Mouse (Mus musculus): ENCODE measurements around the gene Spx. TPM values are rescaled to one million over a fixed set of nuclear protein-coding genes. Genes with fewer than 3 reads are reported as not detected.

Spx gene
- polyA plus RNA-seq, 1 experiment from 2014 or later, result 1.0 TPM

DNA sequence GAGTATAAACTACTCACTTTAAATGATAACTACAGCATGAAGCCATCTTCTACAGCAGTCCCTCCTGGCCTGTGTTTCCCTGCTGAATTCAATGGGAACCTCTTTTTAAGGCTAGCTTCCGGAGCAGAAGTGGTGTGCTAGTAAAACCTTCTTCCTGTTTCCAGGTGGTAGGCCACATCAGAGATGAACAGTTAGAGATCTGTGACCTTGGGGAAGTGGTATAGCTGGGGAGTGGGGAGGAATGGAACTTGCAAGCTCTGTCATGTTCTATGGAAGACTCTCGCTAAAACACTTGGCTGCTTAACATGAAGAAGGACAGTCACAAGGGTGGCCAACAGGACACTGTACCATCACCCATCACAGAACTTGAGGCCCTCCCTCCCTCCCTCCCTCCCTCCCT is 40.1 kb downstream of the Spx start:
- Histone ChIP-seq H3K9me3 (no peaks in the 10 kb centered on the region), H3K27ac (no peak overlapping the region), H3K4me2 (replicated peaks) (no peak overlapping the region), H3K4me1 (0 out of 2 replicates have a peak, but pooled peaks cover 2% of the 10 kb centered on the region), H3K9ac (no peak overlapping the region), H3K36me3 (no peaks in the 10 kb centered on the region), H3K4me3 (no peak overlapping the region), H3K27me3 (no peaks in the 10 kb centered on the region)
- no peak for ATAC-seq (ENCODE audit: low FRiP score, low read depth)
- WGBS, result 81% methylated on average over 2 of the region's 2 CpGs

- peaks cover 4% of the 10 kb centered on the region; the same call in 1 of the 2 replicates for H3K27me3 ChIP-seq
- 67% methylated on average over 7 of the region's 7 CpGs for WGBS
- H3K4me1 ChIP-seq, result 0 out of 2 replicates have a peak, but pooled peaks cover 2% of the 10 kb centered on the region
- no peaks in the 10 kb centered on the region for H3K9me3 ChIP-seq
- H3K4me2 ChIP-seq (replicated peaks), result no peak overlapping the region
- no peak overlapping the region for H3K9ac ChIP-seq
- no peak overlapping the region for H3K27ac ChIP-seq
- ATAC-seq (ENCODE audit: low FRiP score, low read depth), result no peak
- H3K36me3 ChIP-seq, result no peaks in the 10 kb centered on the region
- no peak overlapping the region for H3K4me3 ChIP-seq
Measured at GRCm38 (mm10) chr6:142455314-142455996, 42.2 kb downstream of the Spx start.

DNA sequence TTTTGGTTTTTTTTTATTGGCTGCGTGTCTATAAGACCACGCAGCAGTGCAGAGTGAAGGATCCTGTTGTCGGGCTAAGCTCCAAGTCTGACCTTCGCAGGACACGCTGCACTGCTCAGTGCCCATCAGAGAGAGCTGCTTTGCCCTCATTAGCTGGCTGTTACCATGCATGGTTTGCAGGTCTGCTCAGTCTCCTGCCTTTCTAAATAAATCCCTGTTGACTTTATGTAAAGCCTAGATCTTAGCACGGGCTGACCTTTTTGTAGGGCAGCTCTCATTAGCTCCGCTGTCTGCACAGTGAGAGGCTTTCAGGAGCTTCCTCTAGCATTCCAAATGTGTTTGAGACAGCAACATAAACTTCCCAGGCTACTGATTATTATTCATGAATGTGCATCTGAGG is 44.8 kb downstream of the Spx start:
- no peaks in the 10 kb centered on the region for H3K36me3 ChIP-seq
- H3K4me2 ChIP-seq (replicated peaks), result no peak overlapping the region
- H3K4me3 ChIP-seq, result no peak overlapping the region
- H3K4me1 ChIP-seq, result 0 out of 2 replicates have a peak, but pooled peaks cover 2% of the 10 kb centered on the region
- peaks cover 4% of the 10 kb centered on the region; the same call in 1 of the 2 replicates for H3K27me3 ChIP-seq
- H3K27ac ChIP-seq, result no peak overlapping the region
- 42% methylated on average over 7 of the region's 7 CpGs for WGBS
- H3K9ac ChIP-seq, result no peak overlapping the region
- no peaks in the 10 kb centered on the region for H3K9me3 ChIP-seq
- no peak for ATAC-seq (ENCODE audit: low FRiP score, low read depth)

- Histone ChIP-seq H3K9me3 (no peaks in the 10 kb centered on the region), H3K9ac (no peak overlapping the region), H3K4me1 (0 out of 2 replicates have a peak, but pooled peaks cover 2% of the 10 kb centered on the region), H3K27ac (no peak overlapping the region), H3K27me3 (peaks cover 4% of the 10 kb centered on the region; the same call in 1 of the 2 replicates), H3K36me3 (no peaks in the 10 kb centered on the region), H3K4me3 (no peak overlapping the region), H3K4me2 (replicated peaks) (no peak overlapping the region)
- no peak for ATAC-seq (ENCODE audit: low FRiP score, low read depth)
- 78% methylated on average over 14 of the region's 14 CpGs for WGBS
Measured at GRCm38 (mm10) chr6:142459017-142459678, 45.9 kb downstream of the Spx start.

GRCm38 (mm10) chr6:142462194-142462593 is 49.0 kb downstream of the Spx start:
- Histone ChIP-seq H3K4me1 (peaks cover under 1% of the 10 kb centered on the region; the same call in 1 of the 2 replicates), H3K4me3 (no peak overlapping the region), H3K9me3 (no peaks in the 10 kb centered on the region), H3K27me3 (peaks cover 4% of the 10 kb centered on the region; the same call in 1 of the 2 replicates), H3K27ac (no peak overlapping the region), H3K9ac (no peak overlapping the region), H3K36me3 (no peaks in the 10 kb centered on the region), H3K4me2 (replicated peaks) (no peak overlapping the region)
- 61% methylated on average over 6 of the region's 6 CpGs for WGBS
- no peak for ATAC-seq (ENCODE audit: low FRiP score, low read depth)

Other genes starting within 250 kb of the Spx start
- not detected in 2 replicates for gene Slco1a6, start 204.9 kb upstream of the Spx start, polyA plus RNA-seq (2015; fragmentation: Nextera tagmentation; extraction: Ambion mirVana)
- gene Iapp, start 115.0 kb upstream of the Spx start, polyA plus RNA-seq (2015; fragmentation: Nextera tagmentation; extraction: Ambion mirVana), result not detected in 2 replicates
- not detected in 2 replicates for gene Slco1a5, start 90.5 kb upstream of the Spx start, polyA plus RNA-seq (2015; fragmentation: Nextera tagmentation; extraction: Ambion mirVana)
- 17.6 and 19.6 TPM in 2 replicates for gene Pyroxd1, start 67.8 kb upstream of the Spx start, polyA plus RNA-seq (2015; fragmentation: Nextera tagmentation; extraction: Ambion mirVana)
- gene Recql, start 26.4 kb upstream of the Spx start, polyA plus RNA-seq (2015; fragmentation: Nextera tagmentation; extraction: Ambion mirVana), result 28.0 and 30.5 TPM in 2 replicates
- gene Golt1b, start 26.2 kb upstream of the Spx start, polyA plus RNA-seq (2015; fragmentation: Nextera tagmentation; extraction: Ambion mirVana), result 144 TPM in 2 replicates
- gene Gys2, start 59.7 kb downstream of the Spx start, polyA plus RNA-seq (2015; fragmentation: Nextera tagmentation; extraction: Ambion mirVana), result 0.14 TPM in 1 of 2 replicates, not detected in the other
- 361 and 383 TPM in 2 replicates for gene Ldhb, start 94.5 kb downstream of the Spx start, polyA plus RNA-seq (2015; fragmentation: Nextera tagmentation; extraction: Ambion mirVana)
- 4.5 and 5.9 TPM in 2 replicates for gene Kcnj8, start 158.2 kb downstream of the Spx start, polyA plus RNA-seq (2015; fragmentation: Nextera tagmentation; extraction: Ambion mirVana)